Mouse (Mus musculus): ENCODE data around the gene Hormad1. TPM values are rescaled to one million over a fixed set of nuclear protein-coding genes. Genes with fewer than 3 reads are reported as not detected.

Hormad1 gene
- not detected for total RNA-seq (2023)

GRCm38 (mm10) chr3:95559437-95559836, at the start of gene Hormad1:
Gene Hormad1 (plus strand): TSS chr3:95559677.

GRCm38 (mm10) chr3:95526622-95527211, 32.8 kb upstream of the Hormad1 start, which contains the start of gene Ctss:
Gene Ctss (plus strand): TSS chr3:95526786.

GRCm38 (mm10) chr3:95588604-95589086, 29.2 kb downstream of the Hormad1 start, which contains the start of gene Golph3l:
Gene Golph3l (plus strand): TSS chr3:95588934.

DNA sequence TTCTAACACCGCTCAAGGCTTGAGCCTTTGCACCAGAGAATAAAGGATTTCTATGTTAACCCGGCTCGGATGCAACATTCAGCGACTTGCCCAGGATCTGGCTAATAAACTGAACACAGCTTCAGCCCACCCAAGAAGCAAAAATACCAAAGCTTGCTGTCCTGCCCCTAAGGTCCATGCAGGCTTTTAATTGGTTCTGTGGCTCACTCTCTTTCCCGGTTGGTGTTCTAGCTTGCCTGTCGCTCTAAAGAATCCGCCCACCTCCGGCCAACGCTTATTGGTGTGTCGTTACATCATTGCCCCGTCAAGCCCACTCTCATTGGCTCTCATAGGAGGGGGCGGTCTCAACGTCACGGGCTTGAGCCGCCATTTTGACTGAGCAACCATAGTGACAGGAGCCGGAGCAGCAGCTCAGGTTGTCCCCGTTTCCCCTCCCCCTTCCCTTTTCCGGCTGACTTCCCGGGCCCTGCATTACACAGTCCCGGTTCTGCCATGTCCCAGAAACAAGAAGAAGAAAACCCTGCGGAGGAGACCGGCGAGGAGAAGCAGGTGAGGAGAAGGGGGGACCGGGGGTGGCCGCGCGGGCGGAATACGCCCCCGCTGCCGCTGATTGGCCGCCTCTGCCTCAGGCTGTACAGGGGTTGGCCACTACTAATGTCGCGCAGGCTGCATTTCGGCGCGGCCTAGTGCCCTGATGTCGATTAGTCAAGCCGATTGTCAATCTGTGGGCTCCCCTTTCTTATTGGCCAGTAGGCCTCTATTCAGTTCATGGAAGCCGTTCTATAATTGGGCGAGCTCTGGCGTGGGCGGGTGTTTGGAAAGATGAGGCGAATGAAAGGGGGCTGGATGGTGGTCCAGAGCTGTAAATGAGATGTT, 65.4 kb downstream of the Hormad1 start, which contains the start of gene Ensa:
Gene Ensa (plus strand): TSS at position 366 of the 876 bp plus-strand sequence.

Other genes with a start within 250 kb of the Hormad1 start
- gene Cers2, start 244.9 kb upstream of the Hormad1 start, total RNA-seq (2023): 100 to 1,000 TPM; 132 to 151 TPM
- 10 to 100 TPM; 20.7 to 21.6 TPM for gene Setdb1, start 202.5 kb upstream of the Hormad1 start, total RNA-seq (2023)
- not detected for gene 4930558C23Rik, start 156.8 kb upstream of the Hormad1 start, total RNA-seq (2023)
- gene Arnt, start 125.3 kb upstream of the Hormad1 start, total RNA-seq (2023): 10 to 100 TPM; 53.6 to 54.3 TPM
- gene Ctsk, start 60.4 kb upstream of the Hormad1 start, total RNA-seq (2023): under 1 TPM; 0.75 to 0.78 TPM
- 100 to 1,000 TPM; 172 to 255 TPM for gene Ctss, start 32.9 kb upstream of the Hormad1 start, total RNA-seq (2023)
- gene Golph3l, start 29.3 kb downstream of the Hormad1 start, total RNA-seq (2023): 10 to 100 TPM; 21.8 to 26.4 TPM
- 10 to 100 TPM; 78.5 to 78.8 TPM for gene Ensa, start 65.3 kb downstream of the Hormad1 start, total RNA-seq (2023)
- 100 to 1,000 TPM; 613 to 697 TPM for gene Mcl1, start 99.1 kb downstream of the Hormad1 start, total RNA-seq (2023)
- 1 to 10 TPM; 3.8 to 4.1 TPM for gene Adamtsl4, start 128.2 kb downstream of the Hormad1 start, total RNA-seq (2023)
- 1 to 10 TPM; 5.5 to 9.6 TPM for gene Ecm1, start 179.9 kb downstream of the Hormad1 start, total RNA-seq (2023)
- 10 to 100 TPM; 19.9 to 21.2 TPM for gene Tars2, start 200.5 kb downstream of the Hormad1 start, total RNA-seq (2023)